Mouse (Mus musculus): ENCODE measurements at regions not wholly inside any gene's neighbourhood (a gene's known extent, or its start where the extent isn't known, plus 50 kb on each side); places are given as distances from the start of the nearest gene placed in this dataset.

GRCm38 (mm10) chr13:39161980-39162379 lies 201.3 kb upstream of the Slc35b3 start:
- in situ Hi-C loops (cut with MboI, MseI) = no loop called here

GRCm38 (mm10) chr13:39127942-39128341 lies 167.3 kb upstream of the Slc35b3 start:
- in situ Hi-C loops (cut with MboI, MseI) = no loop called here

GRCm38 (mm10) chr13:39092058-39092457 lies 131.4 kb upstream of the Slc35b3 start:
- in situ Hi-C loops (cut with MboI, MseI) = no loop called here

- in situ Hi-C loops (cut with MboI, MseI) = no loop called here
These were observed 123.9 kb upstream of the Slc35b3 start for GRCm38 (mm10) chr13:39084544-39084943.

GRCm38 (mm10) chr13:39074211-39074610 lies 113.5 kb upstream of the Slc35b3 start:
- in situ Hi-C loops (cut with MboI, MseI) = no loop called here

DNA sequence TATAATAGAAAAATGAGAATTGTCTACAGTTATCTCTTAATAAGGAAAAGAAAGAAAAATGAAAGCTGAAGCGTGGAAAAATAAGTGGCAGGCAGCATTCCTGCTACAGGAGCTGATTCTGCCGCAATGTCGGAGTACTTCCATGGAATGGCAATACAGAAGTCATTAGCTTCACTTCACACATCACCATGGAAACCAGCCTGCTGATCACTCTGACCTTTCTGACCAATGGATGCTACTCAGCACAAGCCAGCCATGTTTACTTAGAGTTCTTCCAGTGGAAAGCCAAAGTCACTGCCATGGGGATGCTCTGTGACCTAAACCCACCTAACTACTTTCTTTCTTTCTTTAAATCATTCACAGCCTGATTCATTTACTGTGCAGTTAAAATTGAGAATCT lies 71.6 kb upstream of the Slc35b3 start:
- in situ Hi-C loops (cut with MboI, MseI) = no loop called here

DNA sequence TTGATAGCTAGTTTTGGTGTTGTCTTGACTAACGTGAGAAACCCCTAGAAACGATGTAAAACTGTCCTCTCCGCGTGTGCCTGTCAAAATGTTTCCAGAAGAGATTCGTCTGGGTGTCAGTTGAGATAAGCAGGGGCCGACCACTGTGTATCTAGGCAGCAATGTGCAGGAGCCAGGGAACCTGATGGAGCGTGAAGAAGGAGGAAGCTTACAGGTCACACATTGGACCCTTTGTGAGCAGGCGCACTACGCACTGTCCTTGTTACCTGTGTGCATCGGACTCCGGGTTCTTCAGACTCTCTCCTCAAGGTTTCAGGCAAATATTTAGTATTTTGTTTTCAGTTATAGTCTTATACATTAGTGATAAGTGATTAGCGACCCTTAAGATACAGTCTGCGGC lies 59.5 kb upstream of the Slc35b3 start:
- in situ Hi-C loops (cut with MboI, MseI) = loop anchor here (25.0 kb wide), 1 partner anchor 333 kb away; no protein-coding TSS in a partner anchor

- in situ Hi-C loops (cut with MboI, MseI) = loop anchor here (25.0 kb wide), 1 partner anchor 324 kb away; no protein-coding TSS in a partner anchor
These were observed 51.0 kb upstream of the Slc35b3 start for GRCm38 (mm10) chr13:39011696-39012095.

All from T-helper 2 cell (primary cell).